Mouse (Mus musculus) skeletal muscle tissue, adult 2 months (tissue): Measurements from ENCODE around the gene Adprhl2.

ENCODE experiments used
- DNase-seq: peaks from one replicate; pipeline ENCODE4 v3.0.0-alpha.2; 2012; ENCODE audit warnings: low read depth, low spot score

Gene Adprhl2

DNA sequence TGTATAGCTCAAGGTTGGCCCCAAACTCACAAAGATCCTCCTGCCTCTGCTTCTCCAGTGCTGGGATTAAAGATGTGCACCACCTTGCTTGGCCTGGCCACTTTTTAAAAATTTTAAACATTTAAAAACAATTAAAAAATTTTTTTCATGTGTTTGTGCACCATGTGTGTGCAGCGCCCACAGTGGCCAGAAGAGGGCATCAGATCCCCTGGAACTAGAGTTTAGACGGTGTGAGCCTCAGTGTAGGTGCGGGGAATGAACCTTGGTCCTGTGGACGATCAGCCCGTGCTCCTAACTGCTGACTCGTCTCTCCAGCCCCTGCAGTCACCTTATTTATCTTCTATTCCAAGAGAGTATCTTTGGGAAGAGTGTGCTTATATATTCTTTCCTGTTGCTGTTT lies 15.4 kb downstream of the Adprhl2 start:
- no peak for DNase-seq

GRCm38 (mm10) chr4:126305428-126305827 lies 16.1 kb downstream of the Adprhl2 start:
- DNase-seq: no peak

DNA sequence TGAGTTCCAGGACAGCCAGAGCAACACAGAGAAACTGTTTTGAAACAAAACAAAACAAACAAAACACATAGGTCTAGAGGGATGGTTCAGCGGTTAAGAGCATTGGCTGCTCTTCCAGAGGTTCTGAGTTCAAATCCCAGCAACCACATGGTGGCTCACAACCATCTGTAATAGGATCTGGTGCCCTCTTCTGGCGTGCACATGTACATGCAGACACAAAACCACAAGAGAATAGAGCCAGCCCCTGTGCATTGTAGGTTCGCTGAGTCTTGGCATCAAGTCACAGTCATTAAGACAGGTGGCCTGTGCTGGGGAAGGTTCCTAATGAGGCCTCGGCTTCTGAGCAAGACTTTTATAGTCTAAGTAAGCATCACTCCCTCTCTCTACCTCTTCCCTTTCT lies 17.6 kb downstream of the Adprhl2 start:
- DNase-seq: no peak

DNA sequence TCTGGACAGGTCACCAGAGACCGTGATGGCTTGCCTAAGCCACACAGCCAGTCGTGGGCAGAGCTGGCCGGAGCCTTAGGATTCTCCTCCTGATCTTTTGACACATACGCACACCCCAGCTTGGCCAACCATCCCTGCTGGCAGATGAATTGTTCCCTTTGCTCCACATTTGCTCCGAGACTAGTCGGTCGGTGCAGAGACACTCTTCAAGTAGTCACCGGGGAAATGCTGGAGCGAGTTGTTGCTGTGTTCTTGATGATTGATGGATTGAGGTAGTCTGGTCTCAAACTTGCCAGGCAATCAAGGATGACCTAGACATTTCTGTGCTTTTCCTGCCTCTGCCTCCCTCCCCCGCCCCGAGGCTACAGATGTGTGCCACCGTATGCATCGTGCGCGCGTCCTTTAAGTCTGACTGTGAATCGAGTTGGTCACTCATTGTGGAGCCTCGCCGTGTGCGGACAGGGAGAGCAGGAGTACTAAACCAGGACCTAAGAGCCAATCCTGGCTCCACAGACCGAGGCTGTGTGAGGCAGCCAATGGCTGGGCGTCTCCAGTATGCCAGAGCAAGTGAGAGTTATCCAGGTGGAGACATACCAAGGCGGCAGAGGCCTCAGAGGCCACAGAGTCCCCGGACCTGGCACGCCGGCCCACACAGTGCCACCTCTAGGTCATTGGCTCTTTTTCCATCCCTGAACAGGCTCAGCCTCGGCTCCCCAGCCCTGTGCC lies 19.8 kb downstream of the Adprhl2 start:
- no peak for DNase-seq

DNA sequence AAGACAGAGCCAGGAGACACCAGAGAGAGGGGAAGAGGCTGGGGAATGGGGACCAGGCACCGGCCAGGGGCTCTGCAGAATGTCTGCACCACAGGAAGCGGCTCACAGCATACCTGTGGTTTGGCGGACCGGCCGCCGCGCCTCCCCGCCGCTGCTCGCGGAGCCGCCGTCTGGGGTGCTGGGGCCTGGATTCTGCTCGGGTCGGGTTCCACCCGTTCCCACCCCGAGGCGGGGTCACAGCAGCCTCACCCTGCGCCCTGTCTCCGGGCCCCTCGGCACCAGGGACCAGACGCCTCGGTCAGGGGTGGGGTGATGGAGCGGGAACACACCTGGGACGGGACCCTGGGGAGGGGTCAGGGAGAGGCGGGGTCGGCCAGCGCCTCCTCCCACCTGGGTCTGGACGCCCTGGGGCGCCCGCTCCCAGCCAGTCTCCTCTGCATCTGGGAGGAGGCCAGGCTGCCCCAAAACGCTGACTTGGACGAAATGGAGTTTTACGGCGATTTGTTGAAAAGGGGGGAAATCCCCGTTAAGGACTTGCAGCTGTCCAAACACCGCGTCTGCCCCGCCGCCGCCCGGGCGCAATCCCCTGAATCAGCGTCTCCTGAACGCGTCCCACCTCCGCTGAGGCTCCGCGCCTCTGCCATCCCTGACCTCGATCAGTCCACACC lies 20.5 kb downstream of the Adprhl2 start:
- DNase-seq: no peak

GRCm38 (mm10) chr4:126296617-126297101 lies 24.8 kb downstream of the Adprhl2 start:
- peak; percentile 54 for DNase-seq

- no peak for DNase-seq
These were observed 25.6 kb downstream of the Adprhl2 start for GRCm38 (mm10) chr4:126295937-126296336.

GRCm38 (mm10) chr4:126295152-126295551 lies 26.4 kb downstream of the Adprhl2 start:
- DNase-seq: no peak

- DNase-seq: no peak
These were observed 30.3 kb downstream of the Adprhl2 start for GRCm38 (mm10) chr4:126291196-126291595.

- no peak for DNase-seq
These were observed 31.2 kb downstream of the Adprhl2 start for GRCm38 (mm10) chr4:126290314-126290713.

GRCm38 (mm10) chr4:126288085-126288666 lies 33.3 kb downstream of the Adprhl2 start:
- no peak for DNase-seq

DNA sequence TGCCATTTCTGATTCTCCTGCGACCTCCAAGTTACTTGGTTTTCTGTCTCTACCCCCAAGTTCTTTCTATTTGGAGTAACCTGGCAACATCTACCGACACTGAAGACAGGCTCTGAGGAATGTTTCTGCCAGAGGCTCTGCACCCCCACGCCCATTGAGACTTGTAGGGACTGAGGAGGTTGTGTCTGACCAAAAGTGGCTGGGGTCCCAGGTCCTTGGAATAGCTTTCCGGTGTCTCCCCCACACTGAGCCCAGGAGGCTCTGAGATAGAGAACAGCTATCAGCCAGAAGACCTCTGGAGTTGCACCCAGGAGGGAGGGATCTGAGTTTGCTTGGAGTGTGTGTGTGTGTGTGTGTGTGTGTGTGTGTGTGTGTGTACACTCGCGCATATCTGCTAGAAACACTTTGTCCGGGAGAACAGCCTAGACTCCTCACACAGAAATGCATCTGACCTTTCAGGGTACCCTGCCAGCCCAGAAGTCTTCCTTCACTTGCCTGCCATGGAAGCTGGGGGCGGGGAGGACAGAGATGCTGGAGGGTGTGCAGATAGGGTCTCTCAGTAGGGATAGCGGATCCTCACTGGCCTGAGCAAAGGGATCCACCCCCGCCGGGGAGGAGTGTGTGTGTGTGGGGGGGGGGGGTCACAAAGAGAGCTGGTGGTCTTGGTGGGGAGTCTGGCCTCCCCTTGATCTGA lies 34.1 kb downstream of the Adprhl2 start:
- DNase-seq: no peak

GRCm38 (mm10) chr4:126286492-126286891 lies 35.0 kb downstream of the Adprhl2 start, which contains the start of gene Col8a2:
Gene Col8a2, plus strand, starts transcription at chr4:126286793.
- DNase-seq: no peak

DNA sequence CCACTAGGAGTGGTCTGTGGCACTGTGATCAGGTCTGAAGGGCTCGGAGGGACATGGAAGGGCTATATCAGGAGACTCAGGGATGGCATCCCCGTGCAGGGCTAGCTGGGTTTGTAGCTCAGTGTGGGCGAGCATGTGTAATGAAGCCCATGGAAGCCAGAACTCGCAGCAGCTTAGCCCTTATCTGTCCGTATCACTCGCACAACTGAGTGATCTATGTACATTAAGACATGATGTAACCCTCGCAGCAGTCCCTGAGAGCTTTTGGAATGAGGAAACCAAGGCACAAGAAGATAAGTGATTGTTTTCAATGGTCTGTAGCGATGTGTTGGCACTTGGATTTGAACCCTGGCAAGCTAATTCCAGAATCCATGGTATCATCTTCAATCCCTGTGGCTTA lies 37.9 kb downstream of the Adprhl2 start:
- DNase-seq: no peak

GRCm38 (mm10) chr4:126281706-126282105 lies 39.8 kb downstream of the Adprhl2 start:
- no peak for DNase-seq

DNA sequence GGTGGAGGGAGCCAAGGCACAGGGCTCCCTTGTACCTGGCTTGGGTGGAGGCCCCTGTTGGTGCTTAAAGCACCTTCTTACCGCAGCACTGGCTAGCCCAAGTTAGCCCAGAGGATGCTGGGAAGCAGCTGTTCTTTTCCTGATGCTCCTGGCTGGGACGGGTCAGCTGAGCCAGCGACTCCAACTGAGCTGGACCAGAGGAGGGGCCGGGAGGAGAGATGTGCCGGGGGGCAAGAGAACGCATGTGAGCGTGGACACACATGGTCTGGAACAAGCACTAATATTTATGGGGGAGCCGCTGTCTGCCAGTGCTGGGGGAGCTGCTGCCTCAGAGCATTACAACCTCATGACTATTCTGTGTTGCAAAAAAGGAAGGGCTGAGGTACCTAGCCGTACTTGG lies 42.5 kb downstream of the Adprhl2 start:
- no peak for DNase-seq

DNA sequence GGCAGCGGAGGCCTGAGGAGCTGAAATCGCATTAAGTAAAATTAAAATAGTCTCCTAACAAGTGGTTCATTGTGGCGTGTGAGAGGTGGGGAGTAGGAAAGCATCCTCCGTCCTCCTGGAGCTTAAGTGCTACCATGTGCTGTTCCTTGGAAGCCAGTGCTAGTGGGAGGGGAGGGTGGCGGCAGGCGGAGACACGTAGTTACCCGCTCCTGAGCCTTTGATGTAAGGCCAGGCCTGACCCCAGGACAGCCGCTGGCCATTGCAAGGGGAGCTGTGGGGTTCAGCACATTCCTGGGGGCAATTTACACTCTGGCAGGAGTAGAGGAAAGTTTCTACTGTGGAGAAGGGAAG lies 43.0 kb downstream of the Adprhl2 start:
- DNase-seq: no peak

- no peak for DNase-seq
These were observed 43.5 kb downstream of the Adprhl2 start for GRCm38 (mm10) chr4:126277906-126278564.

DNA sequence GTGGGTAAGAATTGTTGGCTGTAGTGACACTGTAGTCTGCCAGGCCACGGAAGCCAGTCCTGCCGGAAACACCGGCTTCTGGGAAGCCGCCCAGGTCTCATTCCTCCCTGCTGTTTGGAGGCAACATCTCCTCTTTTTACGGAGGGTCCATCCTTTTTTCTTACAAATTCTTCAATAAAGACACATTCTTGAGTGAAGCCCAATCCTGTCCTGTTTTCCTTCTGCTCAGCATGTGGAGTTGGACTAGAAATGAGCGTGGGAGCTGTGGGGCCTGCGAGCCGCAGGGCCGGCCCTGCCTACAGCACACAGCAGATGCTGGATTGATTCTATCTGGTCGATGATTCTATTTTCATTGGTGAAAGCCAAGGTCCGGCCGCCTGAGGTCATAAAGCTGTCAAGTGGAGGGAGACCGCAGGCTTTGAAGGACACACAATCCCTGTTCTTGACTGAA lies 45.8 kb downstream of the Adprhl2 start:
- DNase-seq: no peak

- DNase-seq: no peak
These were observed 46.4 kb downstream of the Adprhl2 start for GRCm38 (mm10) chr4:126275081-126275480.

DNA sequence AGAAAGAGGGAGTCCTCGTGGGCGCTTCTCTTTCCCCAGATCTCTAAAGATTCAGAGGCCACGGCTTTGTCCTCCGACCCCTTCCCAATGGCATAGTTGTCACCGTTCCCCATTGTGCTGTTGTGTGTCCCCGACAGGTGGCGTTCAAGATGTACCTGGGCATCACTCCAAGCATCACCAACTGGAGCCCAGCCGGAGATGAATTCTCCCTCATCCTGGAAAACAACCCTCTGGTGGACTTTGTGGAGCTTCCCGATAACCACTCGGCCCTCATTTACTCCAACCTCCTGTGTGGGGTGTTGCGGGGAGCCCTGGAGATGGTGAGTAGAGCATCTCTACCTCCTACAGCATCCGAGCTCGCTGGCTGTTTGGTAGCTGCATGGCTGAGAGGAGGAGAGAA lies 47.8 kb downstream of the Adprhl2 start:
- no peak for DNase-seq

DNA sequence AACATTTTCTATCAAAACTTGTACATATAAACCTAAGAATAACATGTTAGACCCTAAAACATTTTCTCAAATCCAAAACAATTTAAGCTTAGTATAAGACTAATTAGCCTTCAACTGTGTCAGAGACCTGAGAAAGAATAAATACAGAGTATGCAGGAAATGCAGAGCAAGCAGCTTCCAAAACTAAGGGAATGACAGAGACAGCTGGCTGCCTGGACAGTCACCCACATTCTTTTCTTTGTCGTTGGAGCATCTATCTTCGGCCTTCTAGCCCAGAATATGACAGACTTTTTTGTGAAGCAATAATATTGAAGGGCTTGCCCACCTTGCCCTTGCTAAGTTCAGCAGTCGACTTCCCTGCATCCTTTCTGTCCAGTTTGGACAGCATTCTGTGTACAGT lies 52.2 kb downstream of the Adprhl2 start:
- no peak for DNase-seq
